Mouse (Mus musculus): Measurements from ENCODE around the gene Camsap1. TPM values are rescaled to one million over a fixed set of nuclear protein-coding genes. Genes with fewer than 3 reads are reported as not detected.

Gene Camsap1
- 2.4 and 8.2 TPM in 2 replicates for polyA plus RNA-seq (2012; ENCODE audit: insufficient read depth, insufficient read length, missing spikeins)

- H3K4me1 ChIP-seq (ENCODE audit: control insufficient read depth, insufficient read depth, insufficient read length, low read length) = peaks cover 5% of the 10 kb centered on the region
- peak within 1 kb of the TSS; percentile 73 for H3K4me3 ChIP-seq (ENCODE audit: insufficient read depth, low read depth, low read length)
- H3K27ac ChIP-seq (replicated peaks; ENCODE audit: low read depth, low read length) = no peak within 1 kb of the TSS
Observed at GRCm38 (mm10) chr2:25983159-25983907, at the start of gene Camsap1. Gene Camsap1 (minus strand): TSS chr2:25983282.

DNA sequence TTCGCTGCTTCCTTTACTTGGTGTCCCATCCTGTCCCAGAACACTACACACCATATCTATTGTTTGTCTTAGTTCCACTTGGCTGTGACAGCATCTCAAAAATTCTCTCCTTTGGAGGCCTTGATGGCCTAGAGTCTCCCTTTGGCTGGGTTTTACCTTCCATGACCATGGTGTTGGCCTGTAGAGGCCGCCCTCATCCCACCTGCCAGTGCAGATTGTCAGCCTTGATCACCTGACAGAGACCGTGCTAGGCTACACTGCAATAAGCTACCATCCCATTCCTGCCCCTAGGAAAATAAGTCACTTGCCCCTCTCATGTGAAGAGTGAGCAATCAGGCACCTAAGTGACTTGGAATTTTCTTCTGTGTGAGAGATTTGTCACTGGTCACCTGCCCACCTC lies 47.2 kb upstream of the Camsap1 start:
- Histone ChIP-seq H3K4me1 (ENCODE audit: control insufficient read depth, insufficient read depth, insufficient read length, low read length) (no peaks in the 10 kb centered on the region), H3K4me3 (ENCODE audit: insufficient read depth, low read depth, low read length) (no peak overlapping the region), H3K27ac (replicated peaks; ENCODE audit: low read depth, low read length) (no peak overlapping the region)

- no peak overlapping the region for H3K4me3 ChIP-seq (ENCODE audit: insufficient read depth, low read depth, low read length)
- peaks cover 5% of the 10 kb centered on the region; the same call in 1 of the 2 replicates for H3K4me1 ChIP-seq (ENCODE audit: control insufficient read depth, insufficient read depth, insufficient read length, low read length)
- H3K27ac ChIP-seq (replicated peaks; ENCODE audit: low read depth, low read length) = no peak overlapping the region
Observed at GRCm38 (mm10) chr2:26024138-26025075, 41.3 kb upstream of the Camsap1 start.

- no peak overlapping the region for H3K4me3 ChIP-seq (ENCODE audit: insufficient read depth, low read depth, low read length)
- H3K4me1 ChIP-seq (ENCODE audit: control insufficient read depth, insufficient read depth, insufficient read length, low read length) = peaks cover 6% of the 10 kb centered on the region; the same call in 1 of the 2 replicates
- no peak overlapping the region for H3K27ac ChIP-seq (replicated peaks; ENCODE audit: low read depth, low read length)
Observed at GRCm38 (mm10) chr2:26022626-26023025, 39.5 kb upstream of the Camsap1 start.

GRCm38 (mm10) chr2:26022258-26022565 lies 39.1 kb upstream of the Camsap1 start:
- H3K4me1 ChIP-seq (ENCODE audit: control insufficient read depth, insufficient read depth, insufficient read length, low read length) = peaks cover 10% of the 10 kb centered on the region; the same call in 1 of the 2 replicates
- peak overlapping the region; percentile 81 for H3K27ac ChIP-seq (replicated peaks; ENCODE audit: low read depth, low read length)
- H3K4me3 ChIP-seq (ENCODE audit: insufficient read depth, low read depth, low read length) = peak overlapping the region; percentile 49; the same call in 1 of the 2 replicates

- Histone ChIP-seq H3K27ac (replicated peaks; ENCODE audit: low read depth, low read length) (peak within 1 kb of the TSS; percentile 86), H3K4me3 (ENCODE audit: insufficient read depth, low read depth, low read length) (peak within 1 kb of the TSS; percentile 80), H3K4me1 (ENCODE audit: control insufficient read depth, insufficient read depth, insufficient read length, low read length) (peaks cover 10% of the 10 kb centered on the region; the same call in 1 of the 2 replicates)
Observed at GRCm38 (mm10) chr2:26021561-26022257, 38.6 kb upstream of the Camsap1 start, which contains the start of gene Ubac1. Gene Ubac1 (minus strand): TSS chr2:26021747.

GRCm38 (mm10) chr2:26020714-26021560 lies 37.9 kb upstream of the Camsap1 start:
- H3K4me1 ChIP-seq (ENCODE audit: control insufficient read depth, insufficient read depth, insufficient read length, low read length) = peaks cover 10% of the 10 kb centered on the region; the same call in 1 of the 2 replicates
- peak overlapping the region; percentile 86 for H3K27ac ChIP-seq (replicated peaks; ENCODE audit: low read depth, low read length)

DNA sequence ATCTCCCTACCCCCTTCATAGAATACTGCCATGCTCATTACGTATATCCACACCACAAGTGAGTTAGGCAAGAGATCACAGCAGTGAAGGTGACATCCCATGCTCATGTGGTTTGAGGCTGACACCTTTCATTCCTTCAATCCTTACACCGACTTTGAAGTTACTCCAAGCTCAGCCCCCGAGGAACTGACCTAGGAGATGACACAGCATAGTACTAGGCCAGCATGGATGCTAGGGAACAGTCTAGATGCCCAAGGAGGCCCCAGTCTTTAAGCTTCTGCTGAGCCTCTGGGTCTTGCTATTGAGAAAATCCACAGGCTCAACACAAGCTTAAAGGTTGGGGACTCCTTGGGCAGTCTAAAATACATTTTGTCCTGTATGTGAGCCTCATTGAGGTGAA lies 36.8 kb upstream of the Camsap1 start:
- Histone ChIP-seq H3K4me1 (ENCODE audit: control insufficient read depth, insufficient read depth, insufficient read length, low read length) (peaks cover 10% of the 10 kb centered on the region; the same call in 1 of the 2 replicates), H3K4me3 (ENCODE audit: insufficient read depth, low read depth, low read length) (peak overlapping the region; percentile 80), H3K27ac (replicated peaks; ENCODE audit: low read depth, low read length) (0 out of 2 replicates have a peak overlapping the region, but pooled peaks have one; percentile 2)

More at GRCm38 (mm10) chr2:26020714-26021560, 37.9 kb upstream of the Camsap1 start:
- peak overlapping the region; percentile 80 for H3K4me3 ChIP-seq (ENCODE audit: insufficient read depth, low read depth, low read length)

GRCm38 (mm10) chr2:26017326-26017725 lies 34.2 kb upstream of the Camsap1 start:
- H3K27ac ChIP-seq (replicated peaks; ENCODE audit: low read depth, low read length) = no peak overlapping the region

GRCm38 (mm10) chr2:26013674-26014073 lies 30.6 kb upstream of the Camsap1 start:
- Histone ChIP-seq H3K4me1 (ENCODE audit: control insufficient read depth, insufficient read depth, insufficient read length, low read length) (peaks cover 5% of the 10 kb centered on the region; the same call in 1 of the 2 replicates), H3K4me3 (ENCODE audit: insufficient read depth, low read depth, low read length) (no peak overlapping the region), H3K27ac (replicated peaks; ENCODE audit: low read depth, low read length) (no peak overlapping the region)

More at GRCm38 (mm10) chr2:26017326-26017725, 34.2 kb upstream of the Camsap1 start:
- Histone ChIP-seq H3K4me1 (ENCODE audit: control insufficient read depth, insufficient read depth, insufficient read length, low read length) (peaks cover 10% of the 10 kb centered on the region; the same call in 1 of the 2 replicates), H3K4me3 (ENCODE audit: insufficient read depth, low read depth, low read length) (no peak overlapping the region)

GRCm38 (mm10) chr2:26011420-26011819 lies 28.3 kb upstream of the Camsap1 start:
- H3K27ac ChIP-seq (replicated peaks; ENCODE audit: low read depth, low read length) = no peak overlapping the region
- no peak overlapping the region for H3K4me3 ChIP-seq (ENCODE audit: insufficient read depth, low read depth, low read length)
- no peaks in the 10 kb centered on the region for H3K4me1 ChIP-seq (ENCODE audit: control insufficient read depth, insufficient read depth, insufficient read length, low read length)

GRCm38 (mm10) chr2:26002001-26002400 lies 18.9 kb upstream of the Camsap1 start:
- H3K27ac ChIP-seq (replicated peaks; ENCODE audit: low read depth, low read length) = no peak overlapping the region
- H3K4me1 ChIP-seq (ENCODE audit: control insufficient read depth, insufficient read depth, insufficient read length, low read length) = no peaks in the 10 kb centered on the region
- no peak overlapping the region for H3K4me3 ChIP-seq (ENCODE audit: insufficient read depth, low read depth, low read length)

DNA sequence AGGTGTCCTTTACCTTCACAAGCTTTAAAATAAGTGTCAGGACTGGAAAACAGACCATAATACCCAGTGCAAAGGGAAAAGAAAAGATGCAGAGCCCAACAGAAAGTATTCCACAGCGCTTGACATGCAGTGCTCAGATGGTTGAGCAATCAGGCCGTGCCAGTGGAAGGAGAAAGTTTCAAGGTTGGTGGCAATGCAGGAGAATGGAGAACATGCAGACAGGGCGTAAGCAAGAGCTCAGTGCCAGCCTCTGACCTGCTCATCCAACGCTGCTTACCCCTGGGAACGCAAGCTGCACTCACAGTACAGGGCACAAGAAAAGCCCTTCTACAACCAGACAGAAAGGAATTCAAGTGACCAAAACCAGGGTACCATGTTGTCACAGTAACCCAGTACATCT lies 18.1 kb upstream of the Camsap1 start:
- H3K4me1 ChIP-seq (ENCODE audit: control insufficient read depth, insufficient read depth, insufficient read length, low read length) = no peaks in the 10 kb centered on the region
- no peak overlapping the region for H3K27ac ChIP-seq (replicated peaks; ENCODE audit: low read depth, low read length)
- H3K4me3 ChIP-seq (ENCODE audit: insufficient read depth, low read depth, low read length) = no peak overlapping the region

GRCm38 (mm10) chr2:25997716-25998115 lies 14.6 kb upstream of the Camsap1 start:
- Histone ChIP-seq H3K4me1 (ENCODE audit: control insufficient read depth, insufficient read depth, insufficient read length, low read length) (no peaks in the 10 kb centered on the region), H3K4me3 (ENCODE audit: insufficient read depth, low read depth, low read length) (no peak overlapping the region), H3K27ac (replicated peaks; ENCODE audit: low read depth, low read length) (no peak overlapping the region)
